Mouse (Mus musculus): Measurements from ENCODE around the gene Tsg101. TPM values are rescaled to one million over a fixed set of nuclear protein-coding genes. Genes with fewer than 3 reads are reported as not detected.

The Tsg101 gene
- polyA plus RNA-seq (2012): 55.0 and 55.2 TPM in 2 replicates

DNA sequence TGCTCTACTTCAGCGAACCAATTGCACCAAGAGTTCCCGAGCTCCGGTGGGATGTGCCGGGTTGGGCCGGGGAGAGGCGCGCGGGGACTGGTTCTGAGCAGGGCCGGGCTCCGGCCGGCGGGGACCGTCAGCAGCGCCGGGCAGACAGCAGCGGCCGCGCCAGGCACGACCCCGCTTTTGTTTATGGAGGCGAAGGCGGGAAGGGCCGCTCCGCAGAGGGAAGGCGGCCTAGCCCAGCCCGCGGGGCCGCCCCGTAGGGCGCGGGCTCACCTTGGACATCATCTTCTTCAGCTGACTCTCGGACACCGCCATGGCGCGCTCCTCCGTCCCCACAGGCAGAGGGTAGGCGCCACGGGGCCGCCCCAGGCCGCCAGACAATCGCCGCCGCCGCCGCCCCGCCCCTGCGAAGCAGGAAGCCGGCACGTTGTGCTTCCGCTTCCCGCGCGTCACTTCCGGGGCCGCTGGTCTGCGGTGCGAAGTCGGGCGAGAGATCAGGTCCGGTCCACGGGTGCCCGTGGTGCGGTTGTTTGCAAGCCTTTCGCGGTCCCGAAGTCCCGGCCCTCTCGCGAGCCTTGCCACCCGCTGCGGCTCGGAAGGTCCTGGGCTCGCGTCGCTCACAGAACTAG is at the start of gene Tsg101:
Gene Tsg101, minus strand, starts transcription at position 419 of the 626 bp plus-strand sequence.

DNA sequence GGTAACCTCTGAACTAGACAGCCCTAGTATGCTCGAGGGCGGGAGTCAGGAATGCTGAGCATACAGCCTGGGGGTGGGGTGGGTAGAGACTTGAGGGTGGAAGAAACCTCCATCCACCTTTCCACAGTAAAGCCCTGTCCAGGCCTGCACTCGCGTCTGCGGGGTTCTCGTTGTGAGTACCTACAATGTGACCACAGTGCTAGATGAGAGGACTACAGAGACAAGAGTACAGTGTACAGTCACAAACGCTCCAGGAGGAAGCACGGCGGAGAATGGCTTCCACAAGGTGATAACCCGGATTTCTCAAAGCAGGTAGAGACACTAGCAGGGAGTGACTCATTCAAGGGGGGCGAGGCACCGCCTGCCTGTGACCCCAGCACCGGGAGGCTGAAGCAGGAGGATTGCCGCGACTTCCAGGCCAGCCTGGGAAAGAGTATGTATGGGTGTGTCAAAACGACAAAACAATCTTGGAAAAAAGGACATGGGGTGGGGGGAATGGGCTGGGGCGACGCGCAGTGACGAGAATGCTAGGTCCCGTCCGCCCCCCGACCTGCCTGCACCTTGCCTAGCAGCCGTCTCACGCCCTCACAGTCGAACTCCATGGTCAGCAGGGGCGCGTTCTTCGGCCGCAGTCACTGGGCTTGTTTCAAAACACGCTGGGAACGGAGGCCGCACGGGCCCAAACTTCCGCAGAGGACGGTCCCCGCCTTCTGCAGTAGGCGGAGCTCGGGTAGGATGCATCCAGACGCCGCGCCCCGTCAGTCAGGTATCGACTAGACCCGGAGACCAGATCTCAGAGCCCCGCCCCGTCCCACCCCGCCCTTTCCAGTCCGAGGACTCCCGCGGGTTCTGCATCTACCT is 38.3 kb upstream of the Tsg101 start, which contains the start of gene Uevld:
Gene Uevld, minus strand, starts transcription at position 697 of the 861 bp plus-strand sequence.

DNA sequence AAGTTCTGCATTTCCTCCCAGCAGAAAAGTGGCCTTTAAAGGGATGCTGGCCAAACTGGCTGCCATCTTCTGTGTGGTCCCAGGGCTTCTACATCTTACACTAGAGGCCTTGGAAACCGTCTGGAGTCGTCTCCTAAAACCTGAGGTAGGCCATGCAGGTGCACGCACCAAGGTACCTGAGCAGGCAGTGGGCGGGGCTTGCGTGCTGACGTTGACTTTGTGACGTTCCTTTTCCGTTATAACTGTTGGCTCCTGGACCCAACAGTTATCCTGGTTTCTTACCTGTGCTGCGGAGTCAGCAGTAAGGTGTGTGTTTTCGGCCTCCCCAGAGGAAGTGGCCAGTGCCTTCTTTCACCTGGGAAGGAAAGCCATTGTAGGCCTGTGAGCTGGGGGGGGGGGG is 58.8 kb downstream of the Tsg101 start, which contains the start of gene Ldhc:
Gene Ldhc, plus strand, starts transcription at position 208 of the 400 bp plus-strand sequence.

DNA sequence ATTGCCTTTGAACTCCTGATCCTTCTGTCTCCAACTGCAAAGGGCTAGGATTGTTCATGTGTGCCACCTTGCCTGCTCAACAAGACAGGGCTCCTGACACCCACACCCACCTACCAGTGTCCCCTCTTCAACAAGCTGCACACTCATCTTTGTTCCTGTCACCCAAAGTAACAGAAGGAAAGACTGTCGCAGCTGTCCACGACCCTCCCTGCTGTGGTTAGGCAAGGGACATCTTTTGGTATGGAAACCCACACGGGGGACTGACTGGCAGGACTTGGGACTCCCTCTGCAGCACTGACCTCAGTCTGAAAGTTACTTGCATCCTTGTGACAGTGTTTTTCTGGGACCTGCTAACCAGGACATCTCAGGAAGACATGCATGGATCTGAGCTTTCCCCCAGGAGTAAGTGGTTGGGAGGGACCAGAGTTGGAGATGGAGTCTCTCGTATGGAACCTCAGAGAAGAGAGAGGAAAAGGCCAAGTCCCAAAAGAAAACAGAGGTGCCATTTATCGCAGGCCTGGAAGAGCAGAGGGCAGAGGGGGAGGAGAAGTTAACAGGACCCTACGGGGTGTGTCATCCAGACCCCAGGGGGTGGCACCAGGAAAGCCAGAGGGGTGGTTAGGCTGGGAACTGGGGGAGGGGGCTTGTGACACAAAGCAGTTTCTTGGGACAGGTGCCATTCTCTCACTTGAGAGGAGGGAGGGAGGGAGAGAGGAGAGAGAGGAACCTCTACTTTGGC is 78.8 kb downstream of the Tsg101 start, which contains the start of gene Ldha:
Gene Ldha, plus strand, starts transcription at position 689 of the 739 bp plus-strand sequence.

Other genes with a start within 250 kb of the Tsg101 start
- gene Tph1, start 247.4 kb downstream of the Tsg101 start, polyA plus RNA-seq (2012): not detected in 2 replicates
- gene Saal1, start 209.3 kb downstream of the Tsg101 start, polyA plus RNA-seq (2012): 3.0 and 3.6 TPM in 2 replicates
- 0.67 and 1.6 TPM in 2 replicates for gene Saa3, start 204.3 kb downstream of the Tsg101 start, polyA plus RNA-seq (2012)
- not detected in 2 replicates for gene Saa4, start 187.4 kb downstream of the Tsg101 start, polyA plus RNA-seq (2012)
- gene Saa1, start 177.0 kb downstream of the Tsg101 start, polyA plus RNA-seq (2012): not detected in 2 replicates
- gene Saa2, start 168.2 kb downstream of the Tsg101 start, polyA plus RNA-seq (2012): not detected in 2 replicates
- 5.2 and 5.6 TPM in 2 replicates for gene Hps5, start 123.9 kb downstream of the Tsg101 start, polyA plus RNA-seq (2012)
- gene Gtf2h1, start 123.9 kb downstream of the Tsg101 start, polyA plus RNA-seq (2012): 55.0 and 56.6 TPM in 2 replicates
- gene Ldha, start 78.5 kb downstream of the Tsg101 start, polyA plus RNA-seq (2012): 463 and 545 TPM in 2 replicates
- 0.10 TPM in 1 of 2 replicates, not detected in the other for gene Ldhc, start 58.8 kb downstream of the Tsg101 start, polyA plus RNA-seq (2012)
- 0.19 and 0.26 TPM in 2 replicates for gene Uevld, start 38.6 kb upstream of the Tsg101 start, polyA plus RNA-seq (2012)
- not detected in 2 replicates for gene Gm9999, start 63.6 kb upstream of the Tsg101 start, polyA plus RNA-seq (2012)
- 14.9 and 18.2 TPM in 2 replicates for gene Spty2d1, start 88.4 kb upstream of the Tsg101 start, polyA plus RNA-seq (2012)
- gene Tmem86a, start 130.6 kb upstream of the Tsg101 start, polyA plus RNA-seq (2012): 5.8 and 7.9 TPM in 2 replicates
- gene Ptpn5, start 213.7 kb upstream of the Tsg101 start, polyA plus RNA-seq (2012): 0.03 TPM in 1 of 2 replicates, not detected in the other

Measured in megakaryocyte-erythroid progenitor cell, adult 5 weeks (primary cell).